Mouse (Mus musculus) intestine, embryonic 16.5 days (tissue): ENCODE measurements around the gene Frg2f1. TPM values are rescaled to one million over a fixed set of nuclear protein-coding genes. Genes with fewer than 3 reads are reported as not detected.

ENCODE experiments used
- ATAC-seq: fragments of 200-750 bp; cut with Nextera tagmentation; 2 replicates; pipeline ENCODE4 v1.8.0; 2017; ENCODE audit warnings: moderate TSS enrichment, moderate library complexity
- H3K27ac ChIP-seq: fragments of 300-500 bp; sonication (generic); 2 replicates; pipeline ENCODE4 v1.5.1; 2014; ENCODE audit warnings: mild to moderate bottlenecking, low read length
- H3K27me3 ChIP-seq: fragments of 300-500 bp; sonication (generic); replicated peaks from 2 replicates; pipeline ENCODE4 v1.6.1; 2014; ENCODE audit warnings: low read length, control low read depth, mixed read lengths; ENCODE audit not compliant: control insufficient read depth, insufficient read depth
- H3K36me3 ChIP-seq: fragments of 300-500 bp; sonication (generic); 2 replicates; pipeline ENCODE4 v1.6.1; 2014; ENCODE audit warnings: low read length, control low read depth; ENCODE audit not compliant: control insufficient read depth, insufficient read depth
- H3K4me1 ChIP-seq: fragments of 300-500 bp; sonication (generic); 2 replicates; pipeline ENCODE4 v1.6.1; 2014; ENCODE audit warnings: low read length, control low read depth, mixed read lengths; ENCODE audit not compliant: control insufficient read depth, insufficient read depth
- H3K4me2 ChIP-seq: fragments of 300-500 bp; sonication (generic); 2 replicates; pipeline ENCODE4 v1.6.1; 2014; ENCODE audit warnings: low read depth, low read length, control low read depth
- H3K4me3 ChIP-seq: fragments of 300-500 bp; sonication (generic); 2 replicates; pipeline ENCODE4 v1.5.1; 2014; ENCODE audit warnings: mild to moderate bottlenecking, low read length
- H3K9ac ChIP-seq: fragments of 300-500 bp; sonication (generic); 2 replicates; pipeline ENCODE4 v1.6.1; 2014; ENCODE audit warnings: low read depth, low read length
- H3K9me3 ChIP-seq: fragments of 300-500 bp; sonication (generic); 2 replicates; pipeline ENCODE4 v1.6.1; 2016; ENCODE audit warnings: low read length, control low read depth; ENCODE audit not compliant: control insufficient read depth
- WGBS: fragments of 180-500 bp; shearing (Covaris S2); extraction: QIAGEN DNeasy Blood & Tissue Kit; methylation state at CpG from one replicate; pipeline ENCODE4 v1.1.7; 2014; 5-methylcytosine and 5-hydroxymethylcytosine counted together
- polyA plus RNA-seq: library from polyadenylated mRNA; unstranded; fragments of >200 nt; fragmentation: Nextera tagmentation; extraction: Ambion mirVana; gene quantifications from 2 replicates; pipeline ENCODE4 v1.2.1, GENCODE M21; 2015

Gene Frg2f1
- polyA plus RNA-seq: 3.5 and 4.3 TPM in 2 replicates

DNA sequence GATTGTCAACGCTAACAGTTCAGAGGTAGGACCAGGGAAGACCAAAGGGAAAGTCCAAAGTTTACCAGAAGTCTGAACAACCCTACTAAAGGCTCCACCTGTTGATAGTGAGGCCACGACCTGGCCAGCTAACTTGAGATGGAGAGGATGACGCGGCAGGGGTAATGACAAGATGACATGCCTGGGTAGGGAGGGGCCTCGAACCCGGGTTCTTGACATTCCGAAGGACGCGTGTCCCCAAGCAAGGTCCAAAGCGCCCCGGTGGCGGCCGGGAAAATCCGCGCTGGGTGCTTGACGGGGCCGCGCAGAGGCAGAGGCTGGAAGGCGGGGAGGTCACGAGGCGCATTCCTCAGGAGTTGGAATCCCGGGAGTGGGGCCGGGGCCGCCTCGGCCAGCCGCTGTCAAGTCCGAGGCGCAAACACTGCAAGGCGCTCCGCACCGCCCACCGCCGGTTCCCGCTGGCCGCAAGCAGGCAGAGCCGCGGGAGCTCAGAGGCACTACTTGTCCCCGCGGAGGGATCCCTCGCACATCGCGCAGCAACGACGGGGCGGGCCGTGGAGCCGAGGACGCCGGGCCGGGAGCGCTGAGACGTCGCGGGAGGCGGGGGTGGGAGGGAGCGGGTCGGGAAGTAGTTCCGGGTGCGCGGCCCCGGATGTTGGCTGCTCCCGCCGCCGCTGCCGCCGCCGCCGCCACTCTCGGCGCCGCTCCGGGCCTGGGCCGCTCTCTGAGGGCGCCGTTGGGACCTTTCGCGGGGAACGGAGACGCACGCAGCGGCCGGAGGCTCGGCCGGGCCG, at the start of gene Frg2f1:
Gene Frg2f1 (minus strand): TSS at position 499 of the 794 bp plus-strand sequence.
- Histone ChIP-seq H3K9me3 (no peaks in the 10 kb centered on the region), H3K4me2 (peak within 1 kb of the TSS; percentile 80), H3K4me1 (peaks cover 9% of the 10 kb centered on the region), H3K4me3 (peak within 1 kb of the TSS; percentile 97), H3K36me3 (no peaks in the 10 kb centered on the region), H3K9ac (peak within 1 kb of the TSS; percentile 97), H3K27ac (peak within 1 kb of the TSS; percentile 99), H3K27me3 (no peaks in the 10 kb centered on the region)
- ATAC-seq: peak; percentile 94
- WGBS: under 1% methylated on average over 68 of the region's 85 CpGs

DNA sequence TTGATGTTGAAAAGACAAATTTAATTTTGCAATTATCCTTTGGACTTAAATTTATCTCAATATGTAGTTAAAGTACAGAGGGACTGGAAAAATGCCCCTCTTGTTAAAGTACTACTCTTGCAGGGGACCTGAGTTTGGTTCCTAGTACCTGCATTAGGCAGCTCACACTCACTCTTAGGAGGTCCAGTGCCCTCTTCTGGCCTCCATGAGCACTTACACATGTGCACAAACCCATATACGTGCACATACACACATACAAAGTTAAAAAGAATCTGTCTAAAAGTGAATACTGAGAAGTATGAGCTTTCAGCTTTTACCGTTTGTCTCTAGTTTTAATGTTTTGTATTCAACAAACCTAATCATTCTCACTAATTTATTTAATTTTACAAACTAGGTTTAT, 48.7 kb upstream of the Frg2f1 start:
- Histone ChIP-seq H3K4me3 (no peak overlapping the region), H3K27ac (no peak overlapping the region), H3K4me2 (no peak overlapping the region), H3K36me3 (no peaks in the 10 kb centered on the region; the same call in 1 of the 2 replicates), H3K4me1 (peaks cover 3% of the 10 kb centered on the region; the same call in 1 of the 2 replicates), H3K27me3 (no peaks in the 10 kb centered on the region), H3K9ac (no peak overlapping the region), H3K9me3 (no peaks in the 10 kb centered on the region)
- 93% methylated on average over 2 of the region's 2 CpGs for WGBS
- ATAC-seq: no peak

DNA sequence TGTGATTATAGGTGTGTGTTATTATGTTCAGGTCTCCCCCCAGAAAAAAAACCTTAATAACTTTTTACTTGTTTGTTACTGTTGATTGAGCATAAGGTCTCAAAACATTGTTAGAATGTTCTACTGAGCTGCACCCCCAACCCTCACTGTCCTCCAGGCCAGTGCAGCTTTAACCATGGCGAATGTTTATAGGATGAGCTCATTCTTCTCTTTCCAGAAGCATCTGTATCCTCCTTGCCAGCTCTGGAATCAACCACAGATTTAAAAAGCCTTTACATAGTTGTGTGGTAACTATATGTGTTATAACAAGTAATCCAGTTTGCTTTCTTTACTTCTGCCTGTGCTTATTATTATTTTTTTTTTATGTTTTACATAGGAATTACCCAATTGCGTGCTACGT, 36.1 kb upstream of the Frg2f1 start:
- Histone ChIP-seq H3K36me3 (peaks cover 4% of the 10 kb centered on the region; the same call in 1 of the 2 replicates), H3K9ac (no peak overlapping the region), H3K4me1 (no peaks in the 10 kb centered on the region), H3K4me3 (no peak overlapping the region), H3K4me2 (no peak overlapping the region), H3K27me3 (no peaks in the 10 kb centered on the region), H3K9me3 (no peaks in the 10 kb centered on the region), H3K27ac (no peak overlapping the region)
- WGBS: 85% methylated on average over 3 of the region's 3 CpGs
- ATAC-seq: no peak

DNA sequence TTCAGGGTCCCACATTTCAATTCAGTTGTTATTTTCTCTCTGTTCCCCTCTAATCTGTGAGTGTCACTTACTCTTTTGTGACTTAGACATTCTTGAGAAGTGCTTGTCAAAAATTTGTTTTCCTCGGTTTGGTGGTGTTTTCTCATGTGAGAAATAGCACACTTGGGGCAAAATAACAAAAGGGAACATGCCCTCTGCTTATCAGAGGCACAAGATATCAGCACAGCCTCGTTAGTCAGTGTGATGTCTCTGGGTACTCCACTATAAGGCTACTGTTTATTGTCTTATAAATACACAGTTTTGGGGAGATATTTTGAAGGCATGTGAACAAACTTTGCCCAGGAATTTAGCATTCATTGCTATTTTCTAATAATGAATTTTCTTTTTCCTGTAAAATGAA, 35.2 kb upstream of the Frg2f1 start:
- WGBS: 72% methylated on average over 2 of the region's 2 CpGs
- Histone ChIP-seq H3K9ac (no peak overlapping the region), H3K4me1 (no peaks in the 10 kb centered on the region), H3K27me3 (no peaks in the 10 kb centered on the region), H3K27ac (no peak overlapping the region), H3K9me3 (no peaks in the 10 kb centered on the region), H3K4me3 (no peak overlapping the region), H3K36me3 (peaks cover 4% of the 10 kb centered on the region; the same call in 1 of the 2 replicates), H3K4me2 (no peak overlapping the region)
- no peak for ATAC-seq

DNA sequence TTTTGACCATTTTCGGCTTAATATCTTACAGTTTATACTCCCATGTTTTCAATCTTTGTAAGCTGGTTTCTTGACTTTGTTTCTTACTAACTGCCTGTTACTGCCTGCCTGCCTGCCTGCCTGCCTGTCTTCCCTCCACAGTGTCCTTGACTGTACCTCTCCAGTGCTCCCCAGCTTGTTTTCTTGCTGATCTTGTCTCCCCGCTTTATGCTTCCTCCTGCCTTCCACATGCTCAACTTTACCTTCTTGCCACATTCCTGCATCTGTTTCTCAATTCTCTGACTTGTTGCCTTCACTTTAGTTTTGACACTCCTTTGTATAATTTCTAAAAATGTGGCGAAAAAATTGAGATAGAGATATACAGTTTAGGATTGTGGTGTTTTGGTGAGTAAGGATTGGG, 33.4 kb upstream of the Frg2f1 start:
- no peaks in the 10 kb centered on the region for H3K4me1 ChIP-seq
- no peak for ATAC-seq
- H3K27me3 ChIP-seq: no peaks in the 10 kb centered on the region
- H3K9me3 ChIP-seq: no peaks in the 10 kb centered on the region
- no peak overlapping the region for H3K9ac ChIP-seq
- no peak overlapping the region for H3K4me3 ChIP-seq
- no peak overlapping the region for H3K4me2 ChIP-seq
- H3K36me3 ChIP-seq: peaks cover 4% of the 10 kb centered on the region; the same call in 1 of the 2 replicates
- H3K27ac ChIP-seq: no peak overlapping the region
- 86% methylated on average over 3 of the region's 3 CpGs for WGBS

DNA sequence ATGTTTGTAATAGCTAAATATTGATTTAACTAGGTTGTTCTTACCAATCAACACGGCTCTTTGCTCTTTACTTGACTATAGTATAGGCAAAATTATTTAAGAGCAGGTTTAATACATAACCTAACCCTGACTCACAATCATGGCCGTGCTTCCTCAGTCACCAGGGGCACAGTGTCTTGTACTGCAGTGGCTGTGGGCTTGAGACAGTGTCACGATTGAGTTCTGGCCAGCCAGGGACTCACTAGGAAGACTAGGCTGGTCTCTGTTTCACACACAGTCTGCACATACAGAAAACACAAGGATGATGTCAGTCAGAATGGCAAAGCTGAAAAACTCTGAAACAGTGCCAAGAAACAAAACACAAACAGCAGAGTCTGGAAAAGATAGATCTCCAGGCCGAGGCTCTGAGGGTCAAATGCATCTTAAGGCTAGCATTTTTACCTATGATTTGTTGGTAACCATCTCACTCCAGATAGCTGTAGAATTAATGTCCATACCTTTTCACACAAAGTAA, 27.1 kb upstream of the Frg2f1 start:
- H3K27ac ChIP-seq: no peak overlapping the region
- H3K27me3 ChIP-seq: no peaks in the 10 kb centered on the region
- 65% methylated on average over 4 of the region's 4 CpGs for WGBS
- H3K4me1 ChIP-seq: no peaks in the 10 kb centered on the region
- ATAC-seq: no peak
- H3K9ac ChIP-seq: no peak overlapping the region
- peaks cover 5% of the 10 kb centered on the region; the same call in 1 of the 2 replicates for H3K9me3 ChIP-seq
- H3K36me3 ChIP-seq: peaks cover 5% of the 10 kb centered on the region; the same call in 1 of the 2 replicates
- H3K4me2 ChIP-seq: no peak overlapping the region
- H3K4me3 ChIP-seq: no peak overlapping the region

DNA sequence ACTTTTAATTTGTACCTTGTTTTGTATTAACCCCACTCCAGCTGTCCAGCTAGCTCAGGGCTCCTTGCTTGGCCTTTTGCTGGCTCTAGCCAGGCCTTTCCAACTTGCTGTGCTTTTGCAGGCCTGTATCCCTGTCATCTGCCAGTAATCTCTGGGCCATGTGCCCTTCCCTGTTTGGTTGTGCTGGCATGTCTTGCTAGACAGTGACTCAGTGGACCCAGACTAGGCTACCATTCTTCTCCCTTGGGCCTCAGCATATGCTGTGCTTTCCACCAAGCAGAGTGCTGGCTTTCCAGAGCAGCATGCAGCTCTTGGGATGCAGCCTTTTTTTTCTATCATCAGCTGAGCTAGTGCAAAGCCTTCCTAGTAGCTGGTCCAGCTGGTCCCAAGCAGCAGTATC, 23.8 kb upstream of the Frg2f1 start:
- no peaks in the 10 kb centered on the region for H3K4me1 ChIP-seq
- no peaks in the 10 kb centered on the region for H3K27me3 ChIP-seq
- H3K9ac ChIP-seq: no peak overlapping the region
- no peak overlapping the region for H3K4me2 ChIP-seq
- peaks cover 5% of the 10 kb centered on the region; the same call in 1 of the 2 replicates for H3K9me3 ChIP-seq
- H3K27ac ChIP-seq: no peak overlapping the region
- no peak overlapping the region for H3K4me3 ChIP-seq
- H3K36me3 ChIP-seq: peaks cover 5% of the 10 kb centered on the region; the same call in 1 of the 2 replicates
- ATAC-seq: no peak

DNA sequence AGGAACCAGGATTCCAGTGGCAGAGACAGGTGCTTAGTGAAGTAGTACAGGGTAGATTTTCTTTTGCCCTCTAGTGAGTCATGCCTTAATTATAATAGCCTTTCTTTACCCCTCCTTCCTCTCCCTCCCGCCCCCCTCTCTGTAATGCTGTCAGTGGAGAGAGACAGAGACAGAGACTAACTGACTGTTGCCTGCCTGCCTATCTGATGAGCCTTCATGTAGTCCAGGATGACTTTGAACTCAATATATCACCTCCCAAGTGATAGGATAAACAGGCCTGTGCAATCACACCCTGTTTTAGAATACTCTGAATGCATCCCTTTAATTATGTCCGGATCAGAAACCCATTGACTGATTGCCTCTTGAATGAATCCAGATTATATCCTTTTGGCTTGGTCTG, 16.1 kb upstream of the Frg2f1 start:
- Histone ChIP-seq H3K9ac (no peak overlapping the region), H3K27me3 (no peaks in the 10 kb centered on the region), H3K4me1 (no peaks in the 10 kb centered on the region), H3K9me3 (no peaks in the 10 kb centered on the region), H3K27ac (no peak overlapping the region), H3K4me2 (no peak overlapping the region), H3K4me3 (no peak overlapping the region), H3K36me3 (no peaks in the 10 kb centered on the region)
- no peak for ATAC-seq
- 66% methylated on average over 2 of the region's 2 CpGs for WGBS

DNA sequence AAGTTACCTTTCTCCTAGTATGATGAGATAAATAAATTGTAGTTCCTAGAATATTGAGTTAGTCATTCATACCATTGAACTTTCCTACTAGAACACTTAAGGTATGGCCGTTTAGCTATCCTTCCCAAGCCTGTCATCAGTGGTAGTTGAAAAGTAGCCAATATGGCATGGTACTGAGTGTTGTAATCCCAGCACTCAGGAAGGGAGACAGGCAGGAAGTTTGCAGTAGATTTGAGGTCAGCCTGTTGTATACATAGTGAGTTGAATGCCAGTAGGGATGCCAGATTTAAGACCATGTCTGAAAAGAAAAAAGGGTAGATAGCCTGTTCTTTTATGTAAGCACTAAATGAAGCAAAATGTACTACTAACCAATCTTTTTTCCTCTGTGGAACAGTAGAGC, 11.5 kb upstream of the Frg2f1 start:
- Histone ChIP-seq H3K27ac (no peak overlapping the region), H3K4me1 (no peaks in the 10 kb centered on the region), H3K27me3 (no peaks in the 10 kb centered on the region), H3K9ac (no peak overlapping the region), H3K9me3 (no peaks in the 10 kb centered on the region), H3K4me3 (no peak overlapping the region), H3K4me2 (no peak overlapping the region), H3K36me3 (no peaks in the 10 kb centered on the region)
- WGBS: 76% methylated on average over 1 of the region's 1 CpGs
- ATAC-seq: no peak
